Mouse (Mus musculus): ENCODE measurements around the gene Actg1. TPM values are rescaled to one million over a fixed set of nuclear protein-coding genes. Genes with fewer than 3 reads are reported as not detected.

Gene Actg1
- 1,255 to 1,296 TPM (median 1,289 TPM) in 4 replicates for total RNA-seq (2023; ENCODE audit: inconsistent age)

GRCm38 (mm10) chr11:120347791-120348683 is at the start of gene Actg1:
Actg1 (minus strand) TSS chr11:120348542.

GRCm38 (mm10) chr11:120378611-120379540 is 30.5 kb upstream of the Actg1 start, which contains the start of gene Faap100:
Faap100 (minus strand) TSS chr11:120378764.

GRCm38 (mm10) chr11:120361295-120361694 is 13.0 kb upstream of the Actg1 start, which contains the start of gene Fscn2:
Fscn2 (plus strand) TSS chr11:120361534.

Other genes starting within 250 kb of the Actg1 start
- gene Tepsin, start 249.8 kb downstream of the Actg1 start, total RNA-seq (2023; ENCODE audit: inconsistent age) = 17.1 to 25.3 TPM (median 18.5 TPM) in 4 replicates
- 26.4 to 49.1 TPM (median 33.9 TPM) in 4 replicates for gene Ndufaf8, start 249.6 kb downstream of the Actg1 start, total RNA-seq (2023; ENCODE audit: inconsistent age)
- 95.8 to 106 TPM (median 104 TPM) in 4 replicates for gene Slc38a10, start 197.2 kb downstream of the Actg1 start, total RNA-seq (2023; ENCODE audit: inconsistent age)
- gene Bahcc1, start 115.6 kb downstream of the Actg1 start, total RNA-seq (2023; ENCODE audit: inconsistent age) = 0.03 to 0.78 TPM (median 0.25 TPM) in 4 replicates
- gene Fscn2, start 13.0 kb upstream of the Actg1 start, total RNA-seq (2023; ENCODE audit: inconsistent age) = not detected in 4 replicates
- 18.9 to 24.4 TPM (median 19.5 TPM) in 4 replicates for gene Faap100, start 30.2 kb upstream of the Actg1 start, total RNA-seq (2023; ENCODE audit: inconsistent age)
- gene Nploc4, start 89.2 kb upstream of the Actg1 start, total RNA-seq (2023; ENCODE audit: inconsistent age) = 60.2 to 72.2 TPM (median 62.6 TPM) in 4 replicates
- gene Tspan10, start 94.1 kb upstream of the Actg1 start, total RNA-seq (2023; ENCODE audit: inconsistent age) = 19.3 to 55.6 TPM (median 19.3 TPM) in 3 of 4 replicates, not detected in the other
- 0.21 to 0.87 TPM in 2 of 4 replicates, not detected in the others for gene Pde6g, start 105.0 kb upstream of the Actg1 start, total RNA-seq (2023; ENCODE audit: inconsistent age)
- 3.7 to 11.0 TPM (median 7.5 TPM) in 4 replicates for gene Oxld1, start 109.5 kb upstream of the Actg1 start, total RNA-seq (2023; ENCODE audit: inconsistent age)
- 34.0 to 41.8 TPM (median 36.3 TPM) in 4 replicates for gene Ccdc137, start 109.6 kb upstream of the Actg1 start, total RNA-seq (2023; ENCODE audit: inconsistent age)
- gene Arl16, start 119.1 kb upstream of the Actg1 start, total RNA-seq (2023; ENCODE audit: inconsistent age) = 10.4 to 13.5 TPM (median 11.1 TPM) in 4 replicates
- 32.3 to 43.2 TPM (median 33.4 TPM) in 4 replicates for gene Mrpl12, start 136.1 kb upstream of the Actg1 start, total RNA-seq (2023; ENCODE audit: inconsistent age)
- gene Slc25a10, start 143.3 kb upstream of the Actg1 start, total RNA-seq (2023; ENCODE audit: inconsistent age) = 10.5 to 14.5 TPM (median 12.3 TPM) in 4 replicates
- gene Gcgr, start 182.2 kb upstream of the Actg1 start, total RNA-seq (2023; ENCODE audit: inconsistent age) = not detected in 4 replicates
- gene Mcrip1, start 201.2 kb upstream of the Actg1 start, total RNA-seq (2023; ENCODE audit: inconsistent age) = 42.2 to 46.1 TPM (median 43.6 TPM) in 4 replicates
- not detected in 4 replicates for gene Ppp1r27, start 202.6 kb upstream of the Actg1 start, total RNA-seq (2023; ENCODE audit: inconsistent age)
- 141 to 162 TPM (median 155 TPM) in 4 replicates for gene P4hb, start 224.7 kb upstream of the Actg1 start, total RNA-seq (2023; ENCODE audit: inconsistent age)
- 520 to 560 TPM (median 534 TPM) in 4 replicates for gene Arhgdia, start 233.1 kb upstream of the Actg1 start, total RNA-seq (2023; ENCODE audit: inconsistent age)
- 127 to 143 TPM (median 137 TPM) in 4 replicates for gene Alyref, start 249.8 kb upstream of the Actg1 start, total RNA-seq (2023; ENCODE audit: inconsistent age)
- gene Anapc11, start 249.9 kb upstream of the Actg1 start, total RNA-seq (2023; ENCODE audit: inconsistent age) = 45.7 to 57.2 TPM (median 47.4 TPM) in 4 replicates